Mouse (Mus musculus) lung, adult 2 months (tissue): ENCODE data around the gene Cela3b.

Experiments used
- CTCF ChIP-seq: fragments of 200-500 bp; IDR thresholded peaks from 2 replicates; pipeline ENCODE4 v1.5.1; 2011; ENCODE audit warnings: mild to moderate bottlenecking, low read length, control low read depth; ENCODE audit not compliant: insufficient read depth
- POLR2A ChIP-seq: fragments of 200-500 bp; IDR thresholded peaks from 2 replicates; pipeline ENCODE4 v1.6.1; 2011; ENCODE audit warnings: low read depth, mild to moderate bottlenecking, control low read depth, low read length, borderline replicate concordance; ENCODE audit errors: extremely low read depth

DNA sequence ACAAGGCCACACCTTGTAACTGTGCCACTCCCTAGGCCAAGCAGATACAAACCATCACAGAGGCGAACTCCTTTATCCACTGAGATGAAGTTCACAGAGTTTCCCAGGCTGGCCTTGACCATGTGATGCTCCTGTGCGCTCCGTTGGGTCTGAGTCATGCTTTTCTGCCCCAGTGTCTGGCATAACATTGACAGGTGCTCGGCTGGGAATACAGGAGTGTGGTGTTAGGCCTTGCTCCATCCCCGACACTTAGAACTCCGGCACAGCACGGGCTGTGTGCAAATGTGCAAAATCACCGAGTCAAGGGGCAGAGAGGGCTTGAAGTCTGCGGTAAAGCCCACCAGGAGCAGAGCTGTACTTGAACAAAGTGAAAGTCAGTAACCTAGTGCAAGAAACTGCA is 37.5 kb downstream of the Cela3b start:
- TF ChIP-seq CTCF = no peak
- TF ChIP-seq POLR2A = no peak
